Mouse (Mus musculus) C2C12 (cell line): ENCODE results near the gene Zfp418.

Experiments
- CTCF ChIP-seq: IDR thresholded peaks from one replicate; pipeline ENCODE4 v1.5.1; 2011; ENCODE audit not compliant: control insufficient read depth, insufficient read depth, insufficient read length
- FOSL1 ChIP-seq: IDR thresholded peaks from one replicate; pipeline ENCODE4 v1.8.0; 2011; ENCODE audit warnings: mild to moderate bottlenecking, low read length; ENCODE audit not compliant: poor library complexity, insufficient read depth, severe bottlenecking

DNA sequence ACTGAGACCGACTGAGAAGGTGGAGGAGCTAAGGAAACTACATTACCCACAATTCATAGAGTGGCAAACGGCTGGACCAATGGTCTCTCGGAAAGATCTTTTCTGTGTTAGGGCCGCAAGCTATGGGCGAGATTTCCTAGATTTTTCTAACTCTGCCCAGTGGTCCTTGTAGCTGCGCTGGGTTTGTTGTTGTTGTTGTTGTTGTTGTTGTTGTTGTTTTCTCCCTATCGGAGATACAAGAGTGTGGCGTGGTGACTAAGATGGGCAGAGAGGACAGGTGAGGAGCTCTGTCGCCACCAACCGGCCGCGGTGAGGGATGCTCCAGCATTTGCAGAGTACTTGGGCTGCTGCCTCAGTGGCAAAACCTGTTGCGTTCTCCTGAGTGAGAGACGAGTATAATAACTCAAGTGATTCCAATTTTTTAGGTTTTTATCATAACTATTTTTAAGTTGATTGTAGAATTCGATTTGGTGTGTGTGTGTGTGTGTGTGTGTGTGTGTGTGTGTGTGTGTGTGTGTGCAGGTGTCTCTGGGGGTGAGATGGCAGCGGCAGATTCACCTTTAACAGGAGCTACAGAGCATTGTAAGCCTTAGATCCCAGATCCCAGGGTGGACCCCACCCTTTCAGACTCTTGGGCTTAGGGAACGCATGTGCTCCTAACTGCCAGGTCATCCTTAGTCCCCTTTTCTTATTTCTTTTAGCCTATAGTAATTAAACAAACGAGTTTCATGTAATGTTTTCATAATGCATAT, 17.2 kb downstream of the Zfp418 start:
- TF ChIP-seq CTCF (peak; percentile 92), FOSL1 (no peak)
